Mouse (Mus musculus) thymus, postnatal 0 days (tissue): ENCODE data around the gene Gucy2c. TPM values are rescaled to one million over a fixed set of nuclear protein-coding genes. Genes with fewer than 3 reads are reported as not detected.

Experiments
- DNase-seq: peaks from one replicate; pipeline ENCODE4 v3.0.0-alpha.2; 2015; ENCODE audit warnings: low spot score
- polyA plus RNA-seq: library from polyadenylated mRNA; unstranded; fragments of >200 nt; fragmentation: Nextera tagmentation; extraction: Ambion mirVana; gene quantifications from 2 replicates; pipeline ENCODE4 v1.2.1, GENCODE M21; 2015

Gene Gucy2c
- polyA plus RNA-seq, 1 experiment from 2014 or later, result 0.29 TPM

GRCm38 (mm10) chr6:136742352-136743118 lies 39.0 kb downstream of the Gucy2c start:
- peak; percentile 92 for DNase-seq

GRCm38 (mm10) chr6:136741281-136741680 lies 40.3 kb downstream of the Gucy2c start:
- peak; percentile 56 for DNase-seq

- peak; percentile 78 for DNase-seq
These were observed 45.8 kb downstream of the Gucy2c start for GRCm38 (mm10) chr6:136735766-136736165.

GRCm38 (mm10) chr6:136728144-136728543 lies 53.4 kb downstream of the Gucy2c start:
- DNase-seq, result no peak

GRCm38 (mm10) chr6:136723171-136723570 lies 58.4 kb downstream of the Gucy2c start:
- no peak for DNase-seq

GRCm38 (mm10) chr6:136722565-136722964 lies 59.0 kb downstream of the Gucy2c start:
- DNase-seq, result no peak

GRCm38 (mm10) chr6:136721925-136722324 lies 59.6 kb downstream of the Gucy2c start:
- DNase-seq, result peak; percentile 57

GRCm38 (mm10) chr6:136720436-136720835 lies 61.1 kb downstream of the Gucy2c start:
- DNase-seq, result no peak

- no peak for DNase-seq
These were observed 65.6 kb downstream of the Gucy2c start for GRCm38 (mm10) chr6:136715881-136716431.

- no peak for DNase-seq
These were observed 67.5 kb downstream of the Gucy2c start for GRCm38 (mm10) chr6:136714097-136714496.

GRCm38 (mm10) chr6:136710408-136710807 lies 71.2 kb downstream of the Gucy2c start:
- no peak for DNase-seq

- DNase-seq, result no peak
These were observed 73.0 kb downstream of the Gucy2c start for GRCm38 (mm10) chr6:136708597-136708996.

GRCm38 (mm10) chr6:136701878-136702277 lies 79.7 kb downstream of the Gucy2c start:
- no peak for DNase-seq

GRCm38 (mm10) chr6:136701185-136701584 lies 80.4 kb downstream of the Gucy2c start:
- DNase-seq, result no peak

GRCm38 (mm10) chr6:136691314-136691713 lies 90.3 kb downstream of the Gucy2c start:
- DNase-seq, result no peak

- no peak for DNase-seq
These were observed 91.0 kb downstream of the Gucy2c start for GRCm38 (mm10) chr6:136690527-136690926.

- DNase-seq, result peak; percentile 9
These were observed 91.7 kb downstream of the Gucy2c start for GRCm38 (mm10) chr6:136689790-136690413.

- no peak for DNase-seq
These were observed 96.1 kb downstream of the Gucy2c start for GRCm38 (mm10) chr6:136685433-136685832.

GRCm38 (mm10) chr6:136683410-136684334 lies 97.9 kb downstream of the Gucy2c start:
- peak; percentile 23 for DNase-seq

GRCm38 (mm10) chr6:136679381-136679780 lies 102.2 kb downstream of the Gucy2c start:
- DNase-seq, result no peak

- no peak for DNase-seq
These were observed 106.6 kb downstream of the Gucy2c start for GRCm38 (mm10) chr6:136674935-136675334.
